Mouse (Mus musculus) layer of hippocampus, adult 18-20 months (tissue): ENCODE measurements at regions not wholly inside any gene's neighbourhood (a gene's known extent, or its start where the extent isn't known, plus 50 kb on each side); places are given as distances from the start of the nearest gene placed in this dataset.

Source experiments
- DNase-seq, 2 experiments: peaks; one replicate each; pipeline ENCODE4 v3.0.0; 2022; ENCODE audit warnings: low spot score in 2 of 2

DNA sequence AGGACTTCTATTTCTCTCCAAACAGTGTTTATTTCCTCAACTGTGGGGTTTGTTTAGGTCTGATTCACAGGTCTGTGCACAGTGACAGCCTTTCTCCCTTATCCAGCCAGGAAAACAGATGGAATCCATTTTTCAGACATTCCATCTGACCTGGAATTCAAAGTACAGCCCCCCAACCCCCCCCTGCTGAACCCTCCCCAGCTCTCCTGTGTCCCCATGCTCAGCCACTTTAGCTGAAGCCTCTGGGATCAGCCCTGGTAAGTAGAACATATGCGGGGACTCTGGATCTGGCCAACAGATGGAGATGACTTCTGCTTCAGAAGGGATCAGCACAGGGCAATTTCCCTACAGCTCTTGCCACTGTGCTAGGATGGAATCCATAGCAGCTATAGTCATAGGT lies 674.2 kb downstream of the Fat4 start:
- DNase-seq, result no peak

DNA sequence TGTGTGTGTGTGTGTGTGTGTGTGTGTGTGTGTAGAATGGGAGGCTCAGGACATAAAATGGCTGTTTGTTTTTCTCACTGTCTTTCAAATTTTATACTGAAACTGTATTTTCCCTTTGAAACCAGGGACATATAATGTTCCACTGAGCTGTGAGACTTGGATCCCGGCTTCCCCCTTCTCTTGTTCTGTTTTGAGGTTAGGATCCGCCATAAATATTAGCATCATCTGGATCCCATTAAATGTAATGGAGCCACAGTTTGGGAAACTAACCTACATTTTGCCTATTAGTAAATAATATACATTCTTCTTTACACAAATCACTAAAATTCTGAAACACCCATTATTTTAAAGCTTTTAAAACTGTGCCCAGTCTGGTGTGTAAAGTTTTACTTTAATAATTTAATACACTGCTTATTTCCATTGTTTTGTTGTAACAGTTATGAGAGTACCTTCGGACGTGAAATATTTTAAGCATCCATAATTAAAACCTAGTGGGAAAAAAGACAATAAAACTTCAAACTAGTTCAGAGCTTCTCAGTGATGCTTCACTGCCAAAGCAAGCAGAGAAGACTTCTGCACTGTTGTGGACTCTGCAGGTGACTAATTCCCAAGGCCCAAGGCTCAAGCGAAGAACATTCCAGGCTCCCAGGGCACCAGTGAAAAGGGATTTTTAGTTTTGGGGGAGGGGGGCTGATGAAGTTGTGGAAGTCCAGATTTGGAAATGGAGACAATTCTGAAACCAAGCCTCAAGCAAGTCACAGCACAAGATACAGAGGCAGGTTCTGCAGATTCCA lies 684.9 kb downstream of the Fat4 start:
- DNase-seq, result no peak

GRCm38 (mm10) chr3:39575200-39575599 lies 688.5 kb downstream of the Fat4 start:
- DNase-seq, result no peak

- no peak for DNase-seq
Observed at GRCm38 (mm10) chr3:39591312-39591711, 704.6 kb downstream of the Fat4 start.

DNA sequence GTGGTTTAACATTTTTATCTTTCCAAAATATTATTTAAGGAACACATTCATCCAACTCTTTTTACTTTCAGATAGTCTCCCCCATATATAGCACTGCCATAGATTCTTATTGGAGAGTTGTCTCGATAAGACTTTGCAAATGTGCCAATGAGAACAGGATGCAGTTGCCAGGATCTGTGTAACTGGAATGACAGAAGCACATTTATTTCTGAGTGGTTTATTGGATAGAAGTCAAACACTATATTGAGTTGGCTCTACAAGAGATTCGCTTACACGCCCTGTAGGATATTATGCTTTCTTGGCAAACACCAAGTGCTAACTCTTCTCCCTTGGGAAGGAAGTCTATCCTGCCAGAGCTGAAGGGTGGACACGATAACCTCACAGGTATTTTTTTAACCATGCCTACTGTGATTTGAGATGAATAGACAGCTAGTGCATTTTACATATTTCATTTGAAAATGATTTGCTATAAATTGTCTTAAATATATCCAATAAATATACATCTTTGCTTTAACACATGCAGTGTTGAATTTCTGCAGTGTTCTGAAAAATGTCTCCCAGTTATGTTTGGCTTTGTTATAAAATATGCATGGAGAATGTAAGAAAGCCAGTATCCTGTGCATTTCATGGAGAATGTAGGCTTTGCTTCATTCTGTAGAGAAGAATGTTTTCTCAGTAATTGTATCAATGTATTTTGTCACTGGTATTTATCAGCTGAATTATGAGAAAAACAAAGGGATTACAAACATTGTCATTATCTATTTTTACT lies 705.8 kb downstream of the Fat4 start:
- peak in 1 of 2 experiments; percentile 16 for DNase-seq

DNA sequence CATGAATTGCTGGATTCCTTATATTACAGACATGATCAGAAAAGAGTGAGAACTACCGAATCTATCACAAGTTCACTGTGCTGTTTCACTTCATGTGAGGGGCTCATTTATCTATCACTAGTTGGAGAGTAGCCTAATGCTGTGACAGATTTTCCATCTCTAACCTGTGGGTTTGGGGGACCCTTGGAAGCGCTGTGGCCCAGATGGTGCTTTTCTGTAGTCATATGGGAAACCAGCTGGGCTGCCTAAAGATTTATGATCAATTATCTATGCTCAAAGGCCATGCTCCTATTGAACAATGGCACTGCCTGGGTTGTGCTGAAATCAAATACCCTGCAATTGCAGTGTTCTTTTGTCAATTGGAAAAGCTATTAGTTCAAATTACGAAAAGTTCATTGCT lies 723.2 kb downstream of the Fat4 start:
- peak in 1 of 2 experiments; percentile 39 for DNase-seq

- DNase-seq, result no peak
Observed at GRCm38 (mm10) chr3:39612408-39612807, 725.7 kb downstream of the Fat4 start.

DNA sequence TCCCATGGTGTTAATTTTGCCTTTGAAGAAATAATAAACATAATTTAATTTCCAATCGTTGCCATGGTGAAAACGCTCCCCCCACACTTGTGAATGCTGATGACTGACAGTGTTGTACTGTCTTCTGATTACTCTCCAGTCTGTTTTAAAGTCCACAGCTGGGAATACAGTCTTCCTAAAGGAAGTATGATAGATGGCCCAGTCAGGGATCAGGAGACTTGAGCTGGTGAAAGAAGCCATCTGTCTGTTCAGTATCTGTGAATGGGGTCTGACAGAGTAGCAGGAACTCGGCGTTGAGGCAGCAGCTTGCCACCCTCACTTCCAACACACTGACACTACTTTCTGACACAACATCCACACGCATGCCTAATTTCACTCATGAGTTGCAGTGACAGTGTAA lies 751.2 kb downstream of the Fat4 start:
- DNase-seq, result peak in 1 of 2 experiments; percentile 7

GRCm38 (mm10) chr3:39643194-39643593 lies 756.5 kb downstream of the Fat4 start:
- DNase-seq, result peak in 1 of 2 experiments; percentile 22

- no peak for DNase-seq
Observed at GRCm38 (mm10) chr3:39666817-39667216, 780.1 kb downstream of the Fat4 start.

DNA sequence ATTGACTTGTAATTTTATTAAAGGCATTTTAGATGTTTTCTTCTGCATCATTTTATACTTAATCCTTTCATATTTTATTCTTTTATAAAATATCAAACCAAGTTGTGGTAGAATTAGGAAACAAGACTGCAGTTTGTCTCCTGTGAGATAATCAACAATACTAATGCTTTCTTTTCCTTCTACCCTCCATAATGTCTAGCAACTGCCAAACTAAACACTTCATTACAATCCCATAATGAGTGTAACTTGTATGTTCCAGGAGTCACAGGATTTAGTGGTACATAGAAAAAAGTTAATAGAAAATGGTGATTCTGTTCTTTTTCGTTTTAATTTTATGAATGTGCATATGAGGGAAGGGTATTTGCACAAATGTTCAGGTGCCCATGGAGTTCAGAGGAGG lies 782.4 kb downstream of the Fat4 start:
- no peak for DNase-seq

GRCm38 (mm10) chr3:39673997-39674396 lies 787.3 kb downstream of the Fat4 start:
- DNase-seq, result no peak

- DNase-seq, result no peak
Observed at GRCm38 (mm10) chr3:39674927-39675326, 788.2 kb downstream of the Fat4 start.

- no peak for DNase-seq
Observed at GRCm38 (mm10) chr3:39705610-39706009, 818.9 kb downstream of the Fat4 start.

GRCm38 (mm10) chr3:39712795-39713709 lies 818.0 kb upstream of the Intu start:
- no peak for DNase-seq

- DNase-seq, result no peak
Observed at GRCm38 (mm10) chr3:39714056-39714592, 817.0 kb upstream of the Intu start.

DNA sequence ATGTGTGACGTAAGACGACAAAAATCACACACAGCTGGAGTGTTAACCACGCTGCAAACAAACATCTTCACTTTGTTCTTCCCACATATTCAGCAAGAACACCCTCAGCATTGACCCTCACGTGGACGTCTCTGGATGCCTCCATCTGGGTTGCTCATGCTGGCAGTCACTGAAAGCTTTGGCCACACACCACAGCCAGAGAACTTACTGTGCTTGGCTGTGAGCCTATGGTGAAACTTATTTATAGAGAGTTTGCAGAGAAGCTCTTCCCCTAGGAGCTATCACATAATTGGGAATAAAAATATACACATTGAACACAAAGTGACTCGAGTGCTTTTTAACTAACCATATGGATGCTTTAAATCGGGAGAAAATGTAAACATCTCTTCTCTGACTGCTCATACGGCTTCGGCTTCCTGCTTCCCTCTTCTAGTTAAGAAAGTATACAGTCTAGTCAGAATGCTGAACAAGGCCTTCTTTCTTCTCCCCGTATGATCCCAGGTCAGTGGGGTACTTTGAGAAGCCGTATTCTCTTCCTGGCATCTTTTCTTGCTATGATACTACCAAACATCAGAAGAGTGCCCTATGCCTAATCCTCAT lies 812.0 kb upstream of the Intu start:
- DNase-seq, result peak in 1 of 2 experiments; percentile 8

GRCm38 (mm10) chr3:39725755-39726154 lies 805.3 kb upstream of the Intu start:
- no peak for DNase-seq

- peak; percentile 47 to 82 for DNase-seq
Observed at GRCm38 (mm10) chr3:39736639-39737038, 794.4 kb upstream of the Intu start.

DNA sequence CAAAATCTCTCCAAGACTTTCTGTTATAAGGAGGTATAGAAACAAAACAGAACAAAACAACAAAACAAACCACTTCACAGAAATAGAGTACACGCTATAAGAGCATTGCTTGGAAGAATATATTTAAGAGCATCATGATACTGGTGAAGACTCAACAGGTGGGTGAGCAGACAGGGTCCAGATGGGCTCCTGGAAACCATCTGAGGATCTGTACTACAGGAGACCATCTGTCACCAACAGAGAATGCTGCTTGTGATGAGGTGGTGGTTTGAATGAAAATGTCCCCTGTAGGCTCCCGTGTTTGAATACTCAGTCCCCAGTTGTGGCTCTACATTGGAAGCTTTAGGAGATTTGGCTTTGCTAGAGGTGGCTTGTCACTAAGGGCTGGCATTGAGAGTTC lies 785.1 kb upstream of the Intu start:
- DNase-seq, result peak; percentile 67 to 90
